Mouse (Mus musculus) bone marrow, adult 2 months (tissue): ENCODE data around the gene Serpind1.

Experiments
- CTCF ChIP-seq: fragments of 200-500 bp; IDR thresholded peaks from 2 replicates; pipeline ENCODE4 v1.5.1; 2011; ENCODE audit warnings: low read length, control low read depth; ENCODE audit not compliant: control insufficient read depth, insufficient read depth
- POLR2A ChIP-seq: fragments of 200-500 bp; IDR thresholded peaks from 2 replicates; pipeline ENCODE4 v1.6.1; 2011; ENCODE audit warnings: low read depth, mild to moderate bottlenecking, control low read depth, low read length, borderline replicate concordance; ENCODE audit not compliant: control insufficient read depth

DNA sequence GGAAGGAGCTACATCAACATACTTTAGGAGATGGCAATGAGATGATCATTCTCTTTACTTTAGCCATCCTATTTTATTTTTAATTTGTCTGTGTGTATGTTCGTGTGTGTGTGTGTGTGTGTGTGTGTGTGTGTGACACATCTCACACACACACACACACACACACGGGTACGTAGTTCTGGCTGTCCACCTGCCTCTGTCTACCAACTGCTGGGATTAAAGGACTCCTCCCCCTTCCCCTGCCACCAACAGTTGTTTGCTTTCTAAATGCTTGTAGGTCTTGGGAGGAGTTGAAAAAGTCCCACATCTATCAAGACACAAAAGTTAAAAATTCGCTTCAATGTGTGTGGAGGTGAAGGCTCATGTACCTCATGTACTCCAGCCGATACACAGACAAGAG, 6.4 kb upstream of the Serpind1 start:
- TF ChIP-seq POLR2A (no peak), CTCF (no peak)
